Mouse (Mus musculus) bone marrow, adult 2 months (tissue): ENCODE measurements around the gene Nfix.

ENCODE experiments used
- CTCF ChIP-seq: fragments of 200-500 bp; IDR thresholded peaks from 2 replicates; pipeline ENCODE4 v1.5.1; 2011; ENCODE audit warnings: low read length, control low read depth; ENCODE audit not compliant: control insufficient read depth, insufficient read depth
- POLR2A ChIP-seq: fragments of 200-500 bp; IDR thresholded peaks from 2 replicates; pipeline ENCODE4 v1.6.1; 2011; ENCODE audit warnings: low read depth, mild to moderate bottlenecking, control low read depth, low read length, borderline replicate concordance; ENCODE audit not compliant: control insufficient read depth

DNA sequence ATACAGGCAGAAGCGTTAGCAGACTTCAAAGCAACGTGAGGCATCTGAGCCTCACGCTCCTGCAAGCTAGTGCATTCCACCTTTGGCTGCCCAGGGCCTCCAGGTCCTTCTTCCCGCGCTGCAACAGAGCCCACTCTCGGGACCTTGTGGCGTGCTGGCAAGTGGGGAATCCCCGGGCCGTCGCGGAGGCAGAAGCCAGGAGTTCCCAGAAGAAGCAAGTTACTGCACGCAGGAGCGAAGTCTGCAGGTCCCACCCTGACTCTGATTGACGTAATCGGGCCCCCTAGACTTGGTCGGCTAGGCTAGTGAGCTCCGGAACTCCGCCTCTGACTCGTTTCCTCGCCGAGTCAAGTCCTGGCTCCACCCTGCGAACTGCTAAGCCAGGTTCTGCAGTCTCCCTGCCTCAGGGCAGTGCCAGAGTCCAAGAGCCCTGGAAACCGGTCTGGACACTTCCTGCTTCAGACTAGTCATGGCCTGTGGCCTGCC, 143.5 kb downstream of the Nfix start:
- no peak for TF ChIP-seq CTCF
- TF ChIP-seq POLR2A: peak; percentile 35; the same call in 1 of the 2 replicates
